Comparison of ENCODE assay signal across 7 mouse cellular contexts in the genomic region with DNA sequence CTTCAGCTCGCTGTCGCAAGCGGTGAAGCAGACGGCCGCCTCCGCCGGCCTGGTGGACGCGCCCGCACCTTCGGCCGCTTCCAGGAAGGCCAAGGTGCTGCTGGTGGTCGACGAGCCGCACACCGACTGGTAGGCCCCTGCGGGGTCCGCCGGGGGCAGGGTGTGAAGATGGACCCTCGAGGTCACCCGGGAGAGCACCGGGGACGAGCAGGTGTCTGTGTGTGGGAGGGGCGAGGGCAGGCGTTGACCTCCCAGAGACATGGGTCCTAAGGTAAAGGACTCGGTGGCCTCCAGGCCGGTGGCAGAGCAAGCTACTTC. TPM values are rescaled to one million over a fixed set of nuclear protein-coding genes. Genes with fewer than 3 reads are reported as not detected.
DNase-seq lines count a peak whose midpoint lies in the region; ATAC-seq and TF ChIP-seq lines count a peak whose summit lies in the region.

No protein-coding gene starts in this region.

- intact Hi-C loops in left cerebral cortex, adult 2 months (cut with DNase I) = loop anchor here (2.0 to 10.0 kb wide), 3 partner anchors 26 to 90 kb away; a partner anchor contains a TSS
- intact Hi-C loops in left cerebral cortex, postnatal 4 days (cut with DNase I) = no loop called here

- peak overlapping the region; percentile 94 for H3K4me2 ChIP-seq in embryonic facial prominence, embryonic 13.5 days
- peak overlapping the region; percentile 74 for H3K4me2 ChIP-seq in hindbrain, postnatal 0 days (ENCODE audit: low read depth, low read length)
- peak overlapping the region; percentile 60 for H3K4me2 ChIP-seq in midbrain, postnatal 0 days (ENCODE audit: low read depth, low read length, poor library complexity, severe bottlenecking)

- no peak for DNase-seq in left cerebral cortex, adult 2 months (ENCODE audit: extremely low spot score in 1 of 2, low spot score in 2 of 2)
- DNase-seq in left cerebral cortex, postnatal 4 days = no peak
- peak; percentile 37 for DNase-seq in hindbrain, postnatal 0 days (ENCODE audit: low spot score)
- peak; percentile 18 for DNase-seq in midbrain, postnatal 0 days (ENCODE audit: low spot score)
- no peak for DNase-seq in retina, embryonic 14.5 days (ENCODE audit: low spot score)
- DNase-seq in adrenal gland, postnatal 4 days (ENCODE audit: low spot score in 2 of 2) = no peak

- H3K4me3 ChIP-seq in left cerebral cortex, adult 2 months = peak overlapping the region; percentile 88
- peak overlapping the region; percentile 62 for H3K4me3 ChIP-seq in embryonic facial prominence, embryonic 13.5 days
- H3K4me3 ChIP-seq in hindbrain, postnatal 0 days (ENCODE audit: low read length) = peak overlapping the region; percentile 87
- peak overlapping the region; percentile 87 for H3K4me3 ChIP-seq in midbrain, postnatal 0 days (ENCODE audit: low read depth, low read length)

- 2% methylated on average over 27 of the region's 27 CpGs for WGBS in embryonic facial prominence, embryonic 13.5 days
- 2% methylated on average over 27 of the region's 27 CpGs for WGBS in hindbrain, postnatal 0 days
- 3% methylated on average over 26 of the region's 27 CpGs for WGBS in midbrain, postnatal 0 days

- ATAC-seq in embryonic facial prominence, embryonic 13.5 days (ENCODE audit: insufficient number of reproducible peaks, insufficient read depth, low FRiP score, low TSS enrichment, low read depth) = no peak
- 0 out of 2 replicates have a peak, but pooled peaks have one; percentile 3 for ATAC-seq in hindbrain, postnatal 0 days
- ATAC-seq in midbrain, postnatal 0 days (ENCODE audit: low FRiP score) = peak; percentile 34; the same call in 1 of the 2 replicates

- peaks cover 47% of the 10 kb centered on the region for H3K27me3 ChIP-seq in embryonic facial prominence, embryonic 13.5 days
- no peaks in the 10 kb centered on the region for H3K27me3 ChIP-seq in hindbrain, postnatal 0 days (ENCODE audit: insufficient read depth, low read length)
- H3K27me3 ChIP-seq in midbrain, postnatal 0 days (ENCODE audit: insufficient read depth, low read length) = no peaks in the 10 kb centered on the region

- peaks cover 11% of the 10 kb centered on the region for H3K4me1 ChIP-seq in embryonic facial prominence, embryonic 13.5 days
- peaks cover 16% of the 10 kb centered on the region for H3K4me1 ChIP-seq in hindbrain, postnatal 0 days (ENCODE audit: insufficient read depth, low read length)
- 0 out of 2 replicates have a peak, but pooled peaks cover 4% of the 10 kb centered on the region for H3K4me1 ChIP-seq in midbrain, postnatal 0 days (ENCODE audit: insufficient read depth, low read length)

- peak overlapping the region; percentile 96 for H3K27ac ChIP-seq in left cerebral cortex, adult 2 months
- H3K27ac ChIP-seq in embryonic facial prominence, embryonic 13.5 days = no peak overlapping the region
- peak overlapping the region; percentile 77 for H3K27ac ChIP-seq in hindbrain, postnatal 0 days
- peak overlapping the region; percentile 67 for H3K27ac ChIP-seq in midbrain, postnatal 0 days (ENCODE audit: low read depth, low read length)

- TF ChIP-seq CTCF in left cerebral cortex, adult 2 months (IDR thresholded peaks at IDR 0.05) = no peak
- no peak for TF ChIP-seq CTCF in hindbrain, postnatal 0 days (IDR thresholded peaks at IDR 0.05; ENCODE audit: low read depth)
- no peak for TF ChIP-seq CTCF in midbrain, postnatal 0 days (IDR thresholded peaks at IDR 0.05)

- H3K9me3 ChIP-seq in embryonic facial prominence, embryonic 13.5 days = no peaks in the 10 kb centered on the region
- no peaks in the 10 kb centered on the region for H3K9me3 ChIP-seq in hindbrain, postnatal 0 days (ENCODE audit: low read length)
- H3K9me3 ChIP-seq in midbrain, postnatal 0 days (ENCODE audit: low read length) = no peaks in the 10 kb centered on the region

- peak overlapping the region; percentile 72 for H3K9ac ChIP-seq in embryonic facial prominence, embryonic 13.5 days
- peak overlapping the region; percentile 89 for H3K9ac ChIP-seq in hindbrain, postnatal 0 days (replicated peaks; ENCODE audit: low read length)
- H3K9ac ChIP-seq in midbrain, postnatal 0 days (replicated peaks; ENCODE audit: low read length, poor library complexity, severe bottlenecking) = peak overlapping the region; percentile 91

- H3K36me3 ChIP-seq in embryonic facial prominence, embryonic 13.5 days = no peaks in the 10 kb centered on the region
- H3K36me3 ChIP-seq in hindbrain, postnatal 0 days (ENCODE audit: insufficient read depth, low read length) = no peaks in the 10 kb centered on the region
- no peaks in the 10 kb centered on the region for H3K36me3 ChIP-seq in midbrain, postnatal 0 days (ENCODE audit: insufficient read depth, low read length)

RNA-seq across cellular contexts. Expression of a gene that starts 0.6 kb away (rescaled TPM):
- total RNA-seq in left cerebral cortex, adult 2 months (2021) = 100 to 1,000 TPM; 445 to 453 TPM
- total RNA-seq in left cerebral cortex, postnatal 4 days (2021) = 100 to 1,000 TPM; 140 to 169 TPM
- 1.0 and 1.3 TPM in 2 replicates for polyA plus RNA-seq in embryonic facial prominence, embryonic 13.5 days (2015; fragmentation: Nextera tagmentation; extraction: Ambion mirVana)
- 128 and 129 TPM in 2 replicates for total RNA-seq in hindbrain, postnatal 0 days (2014; rRNA removed)
- polyA plus RNA-seq in hindbrain, postnatal 0 days (2015; fragmentation: Nextera tagmentation; extraction: Ambion mirVana) = 90.2 and 94.7 TPM in 2 replicates
- 134 and 145 TPM in 2 replicates for total RNA-seq in midbrain, postnatal 0 days (2014; rRNA removed)
- polyA plus RNA-seq in midbrain, postnatal 0 days (2015; fragmentation: Nextera tagmentation; extraction: Ambion mirVana) = 89.5 and 95.2 TPM in 2 replicates
- total RNA-seq in adrenal gland, postnatal 4 days (2021) = 10 to 100 TPM; 30.8 to 43.9 TPM

Comparison
In these comparisons a context has a peak if more than half of its experiments do, and no peak if none do; other contexts are left out.
1. DNase-seq: peak in hindbrain, postnatal 0 days (single experiment) and midbrain, postnatal 0 days (single experiment); none in left cerebral cortex, adult 2 months (0 of 2), left cerebral cortex, postnatal 4 days (single experiment), retina, embryonic 14.5 days (single experiment) and adrenal gland, postnatal 4 days (0 of 2).
2. Peak in every context shown above with its lines, with median percentiles within 50 percentile points of each other: H3K4me3 ChIP-seq, H3K4me2 ChIP-seq and H3K9ac ChIP-seq.